Mouse (Mus musculus): ENCODE results near the gene Nbl1.
A peak's percentile ranks its signal among the peaks of the same experiment; 100 is the strongest.

The Nbl1 gene

DNA sequence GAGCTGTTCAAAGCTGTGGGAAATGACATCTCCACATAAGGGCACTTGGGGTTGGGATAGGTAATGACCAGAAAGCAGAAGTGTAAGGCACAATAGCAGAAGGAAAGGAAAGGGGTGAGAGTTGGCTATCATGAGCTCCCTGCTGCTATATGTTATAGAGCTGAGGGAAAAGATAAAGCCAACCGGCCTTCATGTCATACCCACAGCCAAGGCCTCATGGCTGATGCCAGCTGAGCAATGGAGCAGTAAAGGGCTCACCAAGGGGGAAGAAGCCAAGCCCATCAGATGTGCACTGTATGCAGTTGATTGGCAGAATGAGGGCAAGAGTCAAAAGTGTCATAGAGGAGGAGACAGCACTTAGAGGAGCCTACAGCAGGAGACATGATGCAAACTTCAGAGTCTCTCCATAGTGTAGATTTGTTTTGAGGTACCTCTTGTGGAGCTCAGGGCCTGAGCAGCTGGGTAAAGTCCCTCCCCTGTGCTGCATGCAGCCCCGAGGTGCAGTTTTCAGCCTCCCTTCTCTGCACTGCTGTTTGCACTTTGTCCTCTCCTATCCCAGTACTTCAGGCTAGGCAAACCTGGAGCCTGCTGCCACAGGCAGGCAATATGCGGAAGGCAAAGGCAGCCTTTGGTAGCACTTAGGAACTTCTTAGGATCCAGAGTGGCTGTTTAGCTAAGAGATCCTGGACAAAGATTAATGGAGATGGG, 23.7 kb upstream of the Nbl1 start:
- Histone ChIP-seq H3K36me3 (ENCODE audit: control insufficient read depth, insufficient read depth, low read length, poor library complexity, severe bottlenecking) (no peaks in the 10 kb centered on the region), H3K27me3 (ENCODE audit: control insufficient read depth, insufficient read depth, low read length, poor library complexity, severe bottlenecking) (no peaks in the 10 kb centered on the region)
- no peak for DNase-seq (ENCODE audit: low read depth, low spot score)

DNA sequence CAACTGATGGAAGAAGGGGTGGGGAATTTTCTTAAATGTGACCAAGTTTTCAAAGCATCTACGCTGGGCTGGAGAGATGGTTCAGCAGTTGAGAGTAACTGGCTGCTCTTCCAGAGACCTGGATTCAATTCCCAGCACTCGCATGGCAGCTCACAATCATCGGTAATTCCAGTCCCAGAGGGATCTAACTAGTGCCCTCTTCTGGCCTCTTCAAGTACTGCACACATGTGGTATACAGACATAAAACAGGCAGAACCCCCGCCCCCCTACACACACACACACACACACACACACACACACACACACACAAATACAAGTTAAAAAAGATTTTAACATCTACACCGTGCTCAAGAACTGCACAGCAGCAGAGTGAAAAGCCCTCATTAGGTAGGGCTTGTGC, 22.9 kb upstream of the Nbl1 start:
- peak; percentile 43 for DNase-seq (ENCODE audit: low read depth, low spot score)
- Histone ChIP-seq H3K36me3 (ENCODE audit: control insufficient read depth, insufficient read depth, low read length, poor library complexity, severe bottlenecking) (no peaks in the 10 kb centered on the region), H3K27me3 (ENCODE audit: control insufficient read depth, insufficient read depth, low read length, poor library complexity, severe bottlenecking) (no peaks in the 10 kb centered on the region)

DNA sequence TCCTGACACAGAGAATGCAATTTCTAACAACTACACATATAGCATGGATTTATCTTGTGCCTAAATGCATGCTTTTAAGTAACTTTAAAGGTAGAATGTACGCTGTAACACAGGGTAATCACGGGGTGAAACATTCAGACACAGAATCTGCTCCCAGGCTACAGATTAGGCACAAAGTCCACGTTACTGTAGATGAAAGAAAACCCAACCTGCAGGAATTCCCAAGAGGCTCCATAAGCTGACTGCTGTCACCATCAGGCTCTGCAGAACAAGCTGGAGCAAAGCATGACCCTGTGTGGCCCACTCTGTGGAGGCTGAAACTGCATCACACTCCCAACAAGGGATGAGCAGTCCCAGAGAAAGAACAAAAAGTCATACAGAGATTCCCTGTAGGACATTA, 19.7 kb upstream of the Nbl1 start:
- no peak for DNase-seq (ENCODE audit: low read depth, low spot score)
- Histone ChIP-seq H3K36me3 (ENCODE audit: control insufficient read depth, insufficient read depth, low read length, poor library complexity, severe bottlenecking) (no peaks in the 10 kb centered on the region), H3K27me3 (ENCODE audit: control insufficient read depth, insufficient read depth, low read length, poor library complexity, severe bottlenecking) (no peaks in the 10 kb centered on the region)

DNA sequence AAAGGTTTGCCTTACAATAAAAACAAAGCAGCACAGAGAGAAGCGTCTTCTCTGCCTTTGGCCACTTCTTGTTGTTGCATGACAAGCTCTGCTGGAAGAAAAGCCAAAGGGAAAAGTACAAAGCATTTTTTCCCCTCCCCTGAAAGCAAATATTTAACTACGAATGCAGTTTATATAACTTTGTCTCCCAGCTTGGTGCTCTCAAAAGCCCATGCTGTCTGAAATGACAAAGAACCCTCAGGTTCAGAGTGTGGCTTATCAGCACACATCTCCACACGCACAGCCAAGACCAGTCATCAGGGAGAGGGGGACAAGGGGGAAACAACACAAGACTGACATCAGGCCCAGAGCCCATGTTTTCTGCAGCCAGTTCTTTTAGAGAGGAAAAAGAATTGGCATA, 18.6 kb upstream of the Nbl1 start:
- DNase-seq (ENCODE audit: low read depth, low spot score), result no peak
- no peaks in the 10 kb centered on the region for H3K27me3 ChIP-seq (ENCODE audit: control insufficient read depth, insufficient read depth, low read length, poor library complexity, severe bottlenecking)

DNA sequence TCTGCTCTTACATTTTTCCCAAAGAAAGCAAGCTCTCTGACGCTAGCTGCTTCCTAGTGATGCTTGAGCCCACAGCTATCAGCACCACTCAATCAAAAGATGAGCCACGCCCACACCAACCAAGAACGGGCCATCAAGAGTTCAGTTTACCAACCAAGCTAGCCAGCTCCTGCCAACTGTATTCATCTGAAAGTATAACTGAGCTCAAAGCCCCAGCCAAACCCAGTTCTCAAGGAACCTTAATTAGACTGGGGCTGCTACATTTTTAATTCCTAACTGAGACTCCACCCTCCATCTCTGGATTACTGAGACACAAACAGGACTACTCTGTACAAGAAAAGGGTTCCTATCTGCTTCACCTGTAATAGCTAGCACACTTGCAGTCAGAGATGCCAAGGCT, 18.1 kb upstream of the Nbl1 start:
- no peak for DNase-seq (ENCODE audit: low read depth, low spot score)
- Histone ChIP-seq H3K36me3 (ENCODE audit: control insufficient read depth, insufficient read depth, low read length, poor library complexity, severe bottlenecking) (no peaks in the 10 kb centered on the region), H3K27me3 (ENCODE audit: control insufficient read depth, insufficient read depth, low read length, poor library complexity, severe bottlenecking) (no peaks in the 10 kb centered on the region)

More for the DNA sequence above, 18.6 kb upstream of the Nbl1 start:
- no peaks in the 10 kb centered on the region for H3K36me3 ChIP-seq (ENCODE audit: control insufficient read depth, insufficient read depth, low read length, poor library complexity, severe bottlenecking)

DNA sequence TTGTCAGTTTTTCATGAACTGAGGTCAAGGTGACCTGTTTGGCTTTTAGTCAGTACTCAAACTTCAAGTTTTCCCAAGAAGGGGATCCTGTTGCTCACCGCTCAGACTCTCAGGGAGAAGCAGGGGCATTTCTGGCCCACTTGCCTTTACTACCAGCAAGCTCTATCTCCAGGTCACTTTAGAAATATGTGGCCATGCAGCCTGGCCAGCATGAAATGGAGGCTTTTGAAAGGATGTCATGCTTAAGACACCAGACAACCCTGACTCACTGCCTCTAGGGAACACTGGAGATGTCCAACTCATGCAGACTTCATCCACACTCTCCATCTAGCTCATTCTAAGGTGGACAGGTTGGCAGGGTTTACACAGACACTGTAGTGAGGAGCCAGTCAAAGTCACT, 12.7 kb upstream of the Nbl1 start:
- no peak for DNase-seq (ENCODE audit: low read depth, low spot score)
- no peaks in the 10 kb centered on the region for H3K27me3 ChIP-seq (ENCODE audit: control insufficient read depth, insufficient read depth, low read length, poor library complexity, severe bottlenecking)
- peaks cover 2% of the 10 kb centered on the region; the same call in 1 of the 2 replicates for H3K36me3 ChIP-seq (ENCODE audit: control insufficient read depth, insufficient read depth, low read length, poor library complexity, severe bottlenecking)

DNA sequence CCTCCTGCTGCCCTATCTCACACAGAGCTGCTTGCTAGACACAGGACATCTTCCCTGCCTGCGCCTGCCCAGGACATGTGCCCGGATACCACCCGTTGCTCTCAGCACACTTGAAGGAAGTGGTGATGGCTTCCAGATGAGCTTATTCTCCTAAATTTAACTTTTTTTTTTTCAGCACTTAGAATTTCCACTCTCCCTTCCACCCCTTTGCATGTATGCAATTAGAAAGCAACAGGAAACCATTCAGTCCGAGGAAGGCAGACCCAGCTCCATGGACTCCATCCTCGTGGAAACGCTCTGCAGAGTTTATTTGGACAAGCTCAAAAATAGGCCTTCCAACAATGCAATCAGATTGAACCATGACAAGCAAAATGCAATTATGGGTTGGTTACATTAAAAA, 8.8 kb upstream of the Nbl1 start:
- DNase-seq (ENCODE audit: low read depth, low spot score), result no peak
- H3K36me3 ChIP-seq (ENCODE audit: control insufficient read depth, insufficient read depth, low read length, poor library complexity, severe bottlenecking), result peaks cover 2% of the 10 kb centered on the region; the same call in 1 of the 2 replicates
- no peaks in the 10 kb centered on the region for H3K27me3 ChIP-seq (ENCODE audit: control insufficient read depth, insufficient read depth, low read length, poor library complexity, severe bottlenecking)

DNA sequence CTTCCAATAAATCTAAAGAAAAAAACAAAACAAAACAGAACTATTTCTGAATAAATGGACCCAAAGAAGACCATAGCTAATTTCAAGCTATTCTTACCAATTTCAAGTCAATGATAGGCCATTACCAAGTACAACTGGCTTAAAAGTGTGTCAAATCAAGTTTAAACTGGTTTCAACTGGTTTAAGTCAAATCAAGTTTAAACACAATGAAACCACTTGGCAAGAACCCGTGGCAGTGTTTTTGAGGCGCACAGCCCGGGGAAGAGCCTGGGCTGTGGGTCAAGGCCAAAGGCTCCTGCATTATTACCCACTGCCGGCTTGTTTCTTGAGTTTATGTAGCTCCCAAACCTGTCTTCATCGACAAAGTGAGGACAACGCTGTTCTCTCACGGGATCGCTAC, 7.5 kb upstream of the Nbl1 start:
- no peak for DNase-seq (ENCODE audit: low read depth, low spot score)
- Histone ChIP-seq H3K36me3 (ENCODE audit: control insufficient read depth, insufficient read depth, low read length, poor library complexity, severe bottlenecking) (peaks cover 2% of the 10 kb centered on the region; the same call in 1 of the 2 replicates), H3K27me3 (ENCODE audit: control insufficient read depth, insufficient read depth, low read length, poor library complexity, severe bottlenecking) (no peaks in the 10 kb centered on the region)

DNA sequence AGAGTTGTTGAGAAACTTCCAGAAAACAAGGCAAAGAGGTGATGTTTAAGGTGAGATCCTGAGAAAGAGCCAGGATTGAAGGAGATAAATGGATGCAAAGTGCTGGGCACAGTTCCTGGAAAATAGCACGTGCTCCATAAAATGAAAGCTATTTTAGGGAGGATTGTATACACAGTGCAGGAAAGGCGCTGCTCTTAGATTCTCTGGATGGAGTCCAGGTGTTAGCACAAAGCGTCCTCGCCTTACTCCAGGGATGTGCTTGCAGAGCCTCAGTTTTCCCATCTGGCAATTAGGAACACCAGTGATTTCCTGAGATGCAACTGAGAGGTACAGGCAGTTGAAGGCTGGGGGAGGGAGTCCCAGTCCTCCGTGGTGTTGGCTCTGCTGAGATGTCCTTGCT, 3.4 kb upstream of the Nbl1 start:
- DNase-seq (ENCODE audit: low read depth, low spot score), result no peak
- no peaks in the 10 kb centered on the region; the same call in 1 of the 2 replicates for H3K27me3 ChIP-seq (ENCODE audit: control insufficient read depth, insufficient read depth, low read length, poor library complexity, severe bottlenecking)
- no peaks in the 10 kb centered on the region for H3K36me3 ChIP-seq (ENCODE audit: control insufficient read depth, insufficient read depth, low read length, poor library complexity, severe bottlenecking)

DNA sequence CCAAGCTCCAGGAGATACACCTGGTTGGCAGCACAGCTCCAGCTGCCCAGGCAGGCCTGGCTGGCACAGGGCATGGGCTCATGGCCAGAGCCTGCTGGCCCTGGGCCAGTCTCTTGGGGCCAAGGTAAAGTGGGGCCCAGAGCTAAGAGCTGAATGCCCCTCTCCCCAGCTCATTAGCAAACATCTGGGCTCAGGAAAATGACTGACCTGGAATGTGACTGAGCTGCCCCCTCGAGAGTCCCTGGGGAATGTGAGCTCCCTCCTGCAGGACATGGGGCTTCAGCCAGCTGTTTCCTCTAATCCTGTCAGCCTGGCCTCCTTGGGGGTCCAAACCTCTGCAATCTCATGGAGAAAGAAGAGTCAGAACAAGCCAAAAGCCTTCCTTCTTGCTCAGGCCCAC, 2.6 kb upstream of the Nbl1 start:
- Histone ChIP-seq H3K36me3 (ENCODE audit: control insufficient read depth, insufficient read depth, low read length, poor library complexity, severe bottlenecking) (no peaks in the 10 kb centered on the region), H3K27me3 (ENCODE audit: control insufficient read depth, insufficient read depth, low read length, poor library complexity, severe bottlenecking) (no peaks in the 10 kb centered on the region; the same call in 1 of the 2 replicates)
- DNase-seq (ENCODE audit: low read depth, low spot score), result no peak

DNA sequence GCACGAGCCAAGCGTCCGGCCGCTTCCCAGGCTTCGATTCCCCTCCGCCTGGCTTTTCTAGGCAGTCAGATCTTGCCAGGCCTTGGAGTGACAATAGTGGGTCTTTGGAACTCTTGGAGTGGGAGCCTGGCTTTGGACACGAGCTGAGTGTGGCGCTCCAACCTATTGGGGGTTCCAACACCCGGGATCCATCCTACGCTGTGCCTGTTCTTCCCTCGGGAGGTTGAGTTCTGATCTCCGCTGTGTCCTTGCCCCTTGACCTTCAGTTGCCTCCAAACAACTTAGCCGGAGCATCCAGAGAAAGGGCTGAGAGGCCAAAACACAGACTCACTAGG, 370 bp upstream of the Nbl1 start:
- no peak for DNase-seq (ENCODE audit: low read depth, low spot score)
- Histone ChIP-seq H3K36me3 (ENCODE audit: control insufficient read depth, insufficient read depth, low read length, poor library complexity, severe bottlenecking) (no peaks in the 10 kb centered on the region), H3K27me3 (ENCODE audit: control insufficient read depth, insufficient read depth, low read length, poor library complexity, severe bottlenecking) (no peaks in the 10 kb centered on the region; the same call in 1 of the 2 replicates)

DNA sequence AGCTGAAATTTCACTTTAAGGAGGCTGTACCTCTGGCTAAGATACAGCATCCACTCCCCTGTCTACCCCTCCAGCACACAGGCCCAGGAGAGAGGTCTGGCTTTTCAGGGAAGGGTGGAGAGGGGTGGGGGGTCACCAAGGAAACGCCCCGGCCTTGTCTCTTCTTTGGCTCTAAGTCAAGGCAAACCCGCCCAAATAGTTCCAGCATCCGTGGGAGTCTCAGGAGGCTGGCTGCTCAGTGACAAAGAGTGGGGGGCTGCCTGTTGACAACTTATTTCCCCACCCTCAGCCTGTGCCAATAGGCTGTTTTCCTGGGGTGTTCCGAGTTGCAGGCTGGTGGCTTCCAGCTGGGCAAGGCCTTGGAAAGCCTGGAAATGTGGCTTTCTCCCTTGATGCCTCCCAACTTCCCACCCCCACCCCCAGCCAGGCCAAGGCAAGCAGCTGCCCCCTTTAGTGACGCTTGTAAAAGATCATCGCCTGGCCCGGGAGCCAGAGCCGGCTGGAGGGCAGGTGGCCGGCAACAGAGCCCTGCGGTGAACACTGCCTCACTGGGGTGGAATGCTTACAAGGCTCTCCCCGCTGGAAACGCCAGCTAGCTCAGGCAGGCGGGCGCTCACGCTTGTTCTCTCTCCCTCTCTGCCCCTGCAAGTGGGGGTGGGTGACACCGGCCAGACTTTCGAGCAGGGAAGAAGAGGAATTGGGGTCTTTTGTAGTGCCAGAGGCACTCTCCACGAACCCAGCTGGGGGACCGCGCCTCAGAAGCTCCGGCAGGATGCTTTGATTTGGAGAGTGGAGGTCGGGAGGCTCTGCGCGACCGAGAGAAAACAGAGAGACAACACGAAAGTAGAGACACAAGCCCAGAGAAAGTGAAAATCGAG, 1.1 kb downstream of the Nbl1 start:
- no peak for DNase-seq (ENCODE audit: low read depth, low spot score)
- Histone ChIP-seq H3K27me3 (ENCODE audit: control insufficient read depth, insufficient read depth, low read length, poor library complexity, severe bottlenecking) (no peaks in the 10 kb centered on the region; the same call in 1 of the 2 replicates), H3K36me3 (ENCODE audit: control insufficient read depth, insufficient read depth, low read length, poor library complexity, severe bottlenecking) (no peaks in the 10 kb centered on the region)

DNA sequence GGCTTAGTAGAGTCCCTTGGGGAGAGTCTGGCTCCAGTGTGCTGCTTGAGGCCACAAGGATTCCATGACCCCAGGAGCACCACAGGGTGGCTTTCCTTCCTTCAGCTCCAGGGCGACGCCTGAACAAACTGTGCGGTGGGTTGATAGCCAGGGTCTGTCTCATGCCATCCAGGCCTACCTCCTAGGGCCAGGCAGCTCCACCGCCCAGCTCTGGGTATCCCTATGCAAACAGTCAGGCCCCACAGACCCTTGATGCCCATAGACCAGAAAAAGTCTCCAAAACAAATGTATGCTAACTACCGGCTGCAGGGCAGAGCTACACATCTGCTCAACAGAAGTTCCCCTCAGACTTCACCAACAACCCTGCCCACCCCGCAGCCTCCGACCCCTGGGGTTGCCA, 1.7 kb downstream of the Nbl1 start:
- no peaks in the 10 kb centered on the region for H3K36me3 ChIP-seq (ENCODE audit: control insufficient read depth, insufficient read depth, low read length, poor library complexity, severe bottlenecking)

DNA sequence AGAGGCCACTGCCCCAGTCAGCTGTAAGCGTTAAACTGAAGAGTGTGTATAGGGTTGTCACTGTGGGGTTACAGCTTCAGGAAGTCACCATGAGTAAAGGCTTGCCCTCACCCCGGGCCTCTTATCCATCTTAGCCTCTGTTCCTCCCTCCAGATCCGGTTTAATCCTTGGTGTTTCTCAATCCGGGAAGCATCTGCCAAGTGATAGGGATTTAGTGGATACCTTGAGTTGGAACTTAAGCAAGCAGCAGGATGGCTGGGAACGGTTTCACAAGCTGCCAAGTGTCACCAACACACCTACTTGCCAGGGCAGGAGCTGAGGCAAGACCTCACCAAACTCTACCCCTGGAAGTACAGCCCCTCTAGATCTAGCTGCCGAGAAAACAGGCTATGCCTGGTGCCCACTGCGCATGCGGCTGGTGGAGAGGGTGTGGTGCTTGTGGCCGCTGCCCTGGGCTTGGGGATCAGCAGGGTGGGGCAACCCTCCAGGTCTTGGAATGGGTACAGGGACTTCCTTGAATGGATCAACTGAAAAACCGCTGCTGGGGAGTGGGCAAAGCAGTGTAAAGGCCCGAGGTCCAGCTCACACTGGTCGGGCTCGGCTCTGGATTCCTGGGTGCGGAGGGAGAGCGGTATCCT, 2.4 kb downstream of the Nbl1 start:
- Histone ChIP-seq H3K27me3 (ENCODE audit: control insufficient read depth, insufficient read depth, low read length, poor library complexity, severe bottlenecking) (no peaks in the 10 kb centered on the region; the same call in 1 of the 2 replicates), H3K36me3 (ENCODE audit: control insufficient read depth, insufficient read depth, low read length, poor library complexity, severe bottlenecking) (no peaks in the 10 kb centered on the region)
- DNase-seq (ENCODE audit: low read depth, low spot score), result no peak

More for the DNA sequence above, 1.7 kb downstream of the Nbl1 start:
- no peak for DNase-seq (ENCODE audit: low read depth, low spot score)
- H3K27me3 ChIP-seq (ENCODE audit: control insufficient read depth, insufficient read depth, low read length, poor library complexity, severe bottlenecking), result no peaks in the 10 kb centered on the region; the same call in 1 of the 2 replicates
